Mouse (Mus musculus) heart, adult 2 months (tissue): ENCODE measurements at regions not wholly inside any gene's neighbourhood (a gene's known extent, or its start where the extent isn't known, plus 50 kb on each side); places are given as distances from the start of the nearest gene placed in this dataset.

ENCODE experiments used
- DNase-seq, 2 experiments: peaks; one replicate each; pipeline ENCODE4 v3.0.0; 2021
- H3K27ac ChIP-seq: fragments of 200-600 bp; 2 replicates; pipeline ENCODE4 v1.8.1; 2022
- H3K27me3 ChIP-seq: fragments of 200-500 bp; 2 replicates; pipeline ENCODE4 v1.6.1; 2012; ENCODE audit warnings: mild to moderate bottlenecking, low read length, inconsistent platforms, mixed read lengths; ENCODE audit not compliant: control insufficient read depth, insufficient read depth
- H3K36me3 ChIP-seq: fragments of 200-500 bp; 2 replicates; pipeline ENCODE4 v1.6.1; 2012; ENCODE audit warnings: low read length, inconsistent platforms; ENCODE audit not compliant: control insufficient read depth, insufficient read depth
- H3K4me1 ChIP-seq: fragments of 200-500 bp; 2 replicates; pipeline ENCODE4 v1.6.1; 2011; ENCODE audit warnings: low read length; ENCODE audit not compliant: control insufficient read depth, insufficient read depth
- H3K4me3 ChIP-seq: fragments of 200-600 bp; 2 replicates; pipeline ENCODE4 v1.8.1; 2022
- H3K79me2 ChIP-seq: fragments of 200-500 bp; replicated peaks from 2 replicates; pipeline ENCODE4 v1.6.1; 2012; ENCODE audit warnings: mild to moderate bottlenecking, inconsistent platforms, low read length, moderate library complexity, mixed read lengths; ENCODE audit not compliant: control insufficient read depth, insufficient read depth
- H3K9ac ChIP-seq: fragments of 200-500 bp; 2 replicates; pipeline ENCODE4 v1.6.1; 2012; ENCODE audit warnings: low read depth, mild to moderate bottlenecking, control low read depth, inconsistent platforms, low read length, mixed read lengths
- CTCF ChIP-seq: fragments of 200-600 bp; IDR thresholded peaks from 2 replicates; pipeline ENCODE4 v1.8.1; 2022; ENCODE audit warnings: antibody characterized with exemption, mild to moderate bottlenecking, moderate library complexity
- EP300 ChIP-seq: fragments of 200-500 bp; IDR thresholded peaks from 2 replicates; pipeline ENCODE4 v1.6.1; 2011; ENCODE audit warnings: low read depth, low read length, control low read depth; ENCODE audit not compliant: insufficient read depth
- POLR2A ChIP-seq: fragments of 200-500 bp; IDR thresholded peaks from 2 replicates; pipeline ENCODE4 v1.6.1; 2011; ENCODE audit warnings: mild to moderate bottlenecking, low read depth, low read length, control low read depth; ENCODE audit not compliant: insufficient read depth
- WGBS: fragments of 180-500 bp; shearing (Covaris S2); methylation state at CpG from one replicate; pipeline ENCODE4 v1.1.7; 2018; 5-methylcytosine and 5-hydroxymethylcytosine counted together
- intact Hi-C: fragments of 180-260 bp; cut with DNase I; formaldehyde crosslinking; loops from one replicate; pipeline ENCODE4 v1.15.1; 2025

DNA sequence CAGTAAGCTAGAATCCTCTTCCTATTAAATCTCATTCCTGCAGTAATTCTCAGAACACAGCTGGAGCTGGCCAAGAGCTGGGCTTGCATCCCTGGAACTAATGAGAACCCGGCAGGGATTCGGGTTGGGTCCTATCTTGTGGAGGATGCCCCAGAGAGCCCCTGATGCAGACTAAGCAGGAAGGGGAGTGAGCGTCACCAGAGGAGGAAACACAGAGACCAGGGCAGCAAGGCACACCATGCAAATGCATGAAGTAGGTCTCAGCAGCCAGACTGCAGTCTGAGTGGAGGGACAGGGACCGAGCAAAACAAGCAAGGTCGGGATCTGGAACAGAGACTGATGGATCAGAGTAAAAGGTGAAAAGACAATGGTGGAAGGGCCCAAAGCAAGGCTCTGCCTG lies 249.6 kb downstream of the Insig2 start:
- Histone ChIP-seq H3K27ac (no peak overlapping the region), H3K9ac (no peak overlapping the region), H3K4me3 (no peak overlapping the region), H3K27me3 (no peaks in the 10 kb centered on the region), H3K4me1 (no peaks in the 10 kb centered on the region), H3K36me3 (no peaks in the 10 kb centered on the region), H3K79me2 (no peaks in the 10 kb centered on the region)
- no peak for DNase-seq
- TF ChIP-seq EP300 (no peak), POLR2A (no peak), CTCF (no peak)
- WGBS, result 16% methylated on average over 5 of the region's 5 CpGs
- intact Hi-C loops, result no loop called here

DNA sequence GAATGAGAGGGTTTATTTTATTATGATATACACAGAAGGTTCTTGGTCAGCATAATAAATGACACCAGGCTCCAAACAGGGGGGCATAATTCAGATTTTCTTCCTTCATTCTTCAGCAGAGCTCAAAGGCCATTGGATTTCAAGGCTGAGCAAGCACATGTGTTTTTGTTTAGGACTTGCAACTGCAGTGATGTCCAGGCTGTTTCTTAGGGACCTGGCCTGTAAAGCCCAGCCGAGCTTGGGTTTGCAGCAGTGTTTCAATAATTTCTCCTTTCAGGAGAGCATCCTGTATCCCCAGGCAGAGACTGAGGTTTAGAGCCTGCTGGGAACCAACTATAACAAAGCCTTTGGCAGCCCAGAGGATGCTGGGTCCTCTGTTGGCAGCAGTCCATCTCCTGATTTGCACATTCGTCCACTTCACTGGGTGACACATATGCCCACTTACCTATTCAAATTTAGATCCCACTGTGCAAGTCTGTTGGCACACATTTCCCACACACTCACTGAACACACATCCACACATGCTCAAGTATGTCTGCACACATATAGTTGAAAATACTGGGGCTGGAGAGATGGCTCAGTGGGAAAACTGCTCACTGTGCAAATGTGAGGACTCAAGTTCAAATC lies 247.2 kb downstream of the Insig2 start:
- TF ChIP-seq POLR2A, result no peak
- no peak for TF ChIP-seq EP300
- no peak for TF ChIP-seq CTCF
- WGBS, result 43% methylated on average over 2 of the region's 2 CpGs

GRCm38 (mm10) chr1:121087124-121087887 lies 245.1 kb downstream of the Insig2 start:
- no peaks in the 10 kb centered on the region for H3K36me3 ChIP-seq
- no peak overlapping the region for H3K27ac ChIP-seq
- no peaks in the 10 kb centered on the region for H3K79me2 ChIP-seq
- intact Hi-C loops, result no loop called here
- no peaks in the 10 kb centered on the region for H3K27me3 ChIP-seq
- H3K4me3 ChIP-seq, result no peak overlapping the region
- H3K9ac ChIP-seq, result no peak overlapping the region
- WGBS, result 49% methylated on average over 7 of the region's 7 CpGs
- TF ChIP-seq POLR2A (no peak), EP300 (no peak), CTCF (no peak)
- DNase-seq, result no peak
- H3K4me1 ChIP-seq, result no peaks in the 10 kb centered on the region

More for the DNA sequence above, 247.2 kb downstream of the Insig2 start:
- no peaks in the 10 kb centered on the region for H3K27me3 ChIP-seq
- no peaks in the 10 kb centered on the region for H3K36me3 ChIP-seq
- no peak overlapping the region for H3K9ac ChIP-seq
- H3K79me2 ChIP-seq, result no peaks in the 10 kb centered on the region
- no peak for DNase-seq
- H3K4me3 ChIP-seq, result no peak overlapping the region
- no peak overlapping the region for H3K27ac ChIP-seq
- no peaks in the 10 kb centered on the region for H3K4me1 ChIP-seq
- intact Hi-C loops, result no loop called here

- H3K4me3 ChIP-seq, result no peak overlapping the region
- WGBS, result 72% methylated on average over 4 of the region's 4 CpGs
- intact Hi-C loops, result no loop called here
Measured at GRCm38 (mm10) chr1:121090628-121091027, 241.8 kb downstream of the Insig2 start.

DNA sequence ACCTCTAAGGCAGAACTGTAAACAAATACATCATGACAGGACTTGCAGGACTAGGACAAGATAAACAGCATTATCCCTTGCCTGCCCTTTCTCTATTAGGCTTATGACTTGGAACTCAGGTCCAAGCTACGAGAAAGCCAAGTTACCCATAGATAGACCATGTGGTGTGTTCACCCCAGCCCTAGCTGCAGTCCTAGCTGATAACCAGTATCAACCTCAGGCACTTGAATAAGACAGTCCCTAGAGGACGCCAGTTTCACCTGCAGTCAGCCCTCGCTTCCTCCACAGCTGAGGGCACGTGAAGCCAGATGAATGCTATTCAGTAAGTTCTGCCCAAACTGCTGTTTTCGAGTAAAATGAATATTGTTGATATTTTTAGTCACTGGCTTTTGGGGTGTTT lies 239.5 kb downstream of the Insig2 start:
- intact Hi-C loops, result no loop called here
- no peak overlapping the region for H3K9ac ChIP-seq
- H3K27ac ChIP-seq, result no peak overlapping the region
- WGBS, result 48% methylated on average over 5 of the region's 5 CpGs
- no peak overlapping the region for H3K4me3 ChIP-seq
- H3K79me2 ChIP-seq, result no peaks in the 10 kb centered on the region
- H3K36me3 ChIP-seq, result no peaks in the 10 kb centered on the region
- H3K27me3 ChIP-seq, result no peaks in the 10 kb centered on the region
- no peak for TF ChIP-seq CTCF
- TF ChIP-seq POLR2A, result no peak
- no peak for TF ChIP-seq EP300
- no peak for DNase-seq
- no peaks in the 10 kb centered on the region; the same call in 1 of the 2 replicates for H3K4me1 ChIP-seq

More at GRCm38 (mm10) chr1:121090628-121091027, 241.8 kb downstream of the Insig2 start:
- Histone ChIP-seq H3K4me1 (no peaks in the 10 kb centered on the region), H3K79me2 (no peaks in the 10 kb centered on the region), H3K27me3 (no peaks in the 10 kb centered on the region), H3K36me3 (no peaks in the 10 kb centered on the region), H3K27ac (no peak overlapping the region), H3K9ac (no peak overlapping the region)
- DNase-seq, result no peak
- TF ChIP-seq EP300 (no peak), CTCF (no peak), POLR2A (no peak)
